ENCODE assay signal across 7 mouse cellular contexts in genomic region chr9:101073041-101073986, GRCm38 (mm10). TPM values are rescaled to one million over a fixed set of nuclear protein-coding genes. Genes with fewer than 3 reads are reported as not detected.
DNase-seq lines count a peak whose midpoint lies in the region; ATAC-seq and TF ChIP-seq lines count a peak whose summit lies in the region.

No protein-coding gene starts in this region.

- peaks cover 7% of the 10 kb centered on the region; the same call in 1 of the 2 replicates for H3K4me1 ChIP-seq in embryonic facial prominence, embryonic 12.5 days
- H3K4me1 ChIP-seq in kidney, adult 2 months (ENCODE audit: control insufficient read depth, insufficient read depth, low read length), result peaks cover 2% of the 10 kb centered on the region; the same call in 1 of the 2 replicates
- H3K4me1 ChIP-seq in limb, embryonic 12.5 days (replicated peaks), result peaks cover 15% of the 10 kb centered on the region
- H3K4me1 ChIP-seq in midbrain, embryonic 15.5 days, result peaks cover 21% of the 10 kb centered on the region
- H3K4me1 ChIP-seq in spleen, adult 2 months (ENCODE audit: control insufficient read depth, insufficient read depth, insufficient read length), result no peaks in the 10 kb centered on the region; the same call in 1 of the 2 replicates

- H3K9ac ChIP-seq in embryonic facial prominence, embryonic 12.5 days, result peak overlapping the region; percentile 99
- peak overlapping the region; percentile 97 for H3K9ac ChIP-seq in limb, embryonic 12.5 days (replicated peaks)
- peak overlapping the region; percentile 83 for H3K9ac ChIP-seq in midbrain, embryonic 15.5 days

- peak; percentile 99 for DNase-seq in adrenal gland, postnatal 25 days
- DNase-seq in heart, adult 18-20 months, result peak; percentile 99
- peak; percentile 99 for DNase-seq in kidney, adult 2 months
- peak; percentile 97 to 99 for DNase-seq in spleen, adult 2 months (ENCODE audit: low read depth in 1 of 2, low spot score in 2 of 2)

- no peaks in the 10 kb centered on the region for H3K27me3 ChIP-seq in embryonic facial prominence, embryonic 12.5 days
- no peaks in the 10 kb centered on the region for H3K27me3 ChIP-seq in kidney, adult 2 months (replicated peaks; ENCODE audit: control insufficient read depth, insufficient read depth, low read length)
- H3K27me3 ChIP-seq in limb, embryonic 12.5 days, result no peaks in the 10 kb centered on the region
- no peaks in the 10 kb centered on the region for H3K27me3 ChIP-seq in midbrain, embryonic 15.5 days (replicated peaks)
- no peaks in the 10 kb centered on the region for H3K27me3 ChIP-seq in spleen, adult 2 months (ENCODE audit: control insufficient read depth, insufficient read depth, low read length)

- peak; percentile 53 for TF ChIP-seq POLR2A in kidney, adult 2 months (IDR thresholded peaks at IDR 0.05; ENCODE audit: low read depth, low read length)
- TF ChIP-seq POLR2A in spleen, adult 2 months (IDR thresholded peaks at IDR 0.05; ENCODE audit: low read depth, low read length), result peak; percentile 80

- peak overlapping the region; percentile 98 for H3K27ac ChIP-seq in embryonic facial prominence, embryonic 12.5 days
- peak overlapping the region; percentile 86 for H3K27ac ChIP-seq in kidney, adult 2 months (ENCODE audit: insufficient read depth, low read depth, low read length)
- H3K27ac ChIP-seq in limb, embryonic 12.5 days, result peak overlapping the region; percentile 99
- H3K27ac ChIP-seq in midbrain, embryonic 15.5 days, result peak overlapping the region; percentile 100
- peak overlapping the region; percentile 95 for H3K27ac ChIP-seq in spleen, adult 2 months (ENCODE audit: insufficient read depth, low read length)

- no peak for TF ChIP-seq CTCF in kidney, adult 2 months (conservative IDR thresholded peaks at IDR 0.05; ENCODE audit: insufficient read depth, insufficient read length, low read depth, low read length)
- no peak for TF ChIP-seq CTCF in spleen, adult 2 months (IDR thresholded peaks at IDR 0.05; ENCODE audit: extremely low read depth, insufficient read depth, insufficient read length, insufficient replicate concordance)

- H3K36me3 ChIP-seq in embryonic facial prominence, embryonic 12.5 days, result no peaks in the 10 kb centered on the region
- no peaks in the 10 kb centered on the region for H3K36me3 ChIP-seq in kidney, adult 2 months (ENCODE audit: control insufficient read depth, insufficient read depth, low read length)
- H3K36me3 ChIP-seq in limb, embryonic 12.5 days, result no peaks in the 10 kb centered on the region
- H3K36me3 ChIP-seq in midbrain, embryonic 15.5 days (replicated peaks), result no peaks in the 10 kb centered on the region
- H3K36me3 ChIP-seq in spleen, adult 2 months (ENCODE audit: control insufficient read depth, insufficient read depth, low read length), result no peaks in the 10 kb centered on the region

- ATAC-seq in embryonic facial prominence, embryonic 12.5 days (ENCODE audit: insufficient number of reproducible peaks, insufficient read depth, low FRiP score, low TSS enrichment), result peak; percentile 95
- peak; percentile 94 for ATAC-seq in limb, embryonic 12.5 days (ENCODE audit: insufficient number of reproducible peaks, insufficient read depth, low FRiP score, low TSS enrichment, low read depth)
- peak; percentile 94 for ATAC-seq in midbrain, embryonic 15.5 days (replicated peaks)

- peak overlapping the region; percentile 97 for H3K4me3 ChIP-seq in embryonic facial prominence, embryonic 12.5 days
- H3K4me3 ChIP-seq in kidney, adult 2 months (ENCODE audit: insufficient read depth, low read depth, low read length), result peak overlapping the region; percentile 92
- H3K4me3 ChIP-seq in limb, embryonic 12.5 days (replicated peaks), result peak overlapping the region; percentile 96
- H3K4me3 ChIP-seq in midbrain, embryonic 15.5 days, result peak overlapping the region; percentile 58
- H3K4me3 ChIP-seq in spleen, adult 2 months (ENCODE audit: extremely low read depth, insufficient read depth, insufficient read length), result peak overlapping the region; percentile 99

- WGBS in embryonic facial prominence, embryonic 12.5 days, result 1% methylated on average over 58 of the region's 65 CpGs
- 1% methylated on average over 63 of the region's 65 CpGs for WGBS in kidney, adult 2 months
- 1% methylated on average over 62 of the region's 65 CpGs for WGBS in limb, embryonic 12.5 days
- WGBS in midbrain, embryonic 15.5 days, result 2% methylated on average over 61 of the region's 65 CpGs
- WGBS in spleen, adult 2 months, result 1% methylated on average over 60 of the region's 65 CpGs

- H3K4me2 ChIP-seq in embryonic facial prominence, embryonic 12.5 days (replicated peaks), result peak overlapping the region; percentile 63
- H3K4me2 ChIP-seq in limb, embryonic 12.5 days, result peak overlapping the region; percentile 68
- peak overlapping the region; percentile 63 for H3K4me2 ChIP-seq in midbrain, embryonic 15.5 days

- H3K9me3 ChIP-seq in embryonic facial prominence, embryonic 12.5 days, result no peaks in the 10 kb centered on the region
- H3K9me3 ChIP-seq in limb, embryonic 12.5 days, result no peaks in the 10 kb centered on the region
- no peaks in the 10 kb centered on the region for H3K9me3 ChIP-seq in midbrain, embryonic 15.5 days

RNA-seq across cellular contexts. Expression of gene Msl2, which starts 0.6 kb away (rescaled TPM):
- 55.2 and 58.1 TPM in 2 replicates for total RNA-seq in adrenal gland, postnatal 25 days (2021)
- polyA plus RNA-seq in embryonic facial prominence, embryonic 12.5 days (2016; fragmentation: Nextera tagmentation; extraction: Ambion mirVana), result 9.8 and 10.4 TPM in 2 replicates
- 10 to 100 TPM; 30.8 to 33.9 TPM for total RNA-seq in heart, adult 18-20 months (2021)
- 17.7 and 18.6 TPM in 2 replicates for polyA plus RNA-seq in kidney, adult 2 months (2012; rRNA removed)
- 8.9 and 10.6 TPM in 2 replicates for polyA plus RNA-seq in limb, embryonic 12.5 days (2016; fragmentation: Nextera tagmentation; extraction: Ambion mirVana)
- polyA plus RNA-seq in midbrain, embryonic 15.5 days (2015; fragmentation: Nextera tagmentation; extraction: Ambion mirVana), result 4.5 and 4.8 TPM in 2 replicates
- 27.6 and 41.6 TPM in 2 replicates for polyA plus RNA-seq in spleen, adult 2 months (2012; rRNA removed)

RNA-seq across cellular contexts. Expression of gene Pccb, which starts 38.6 kb away (rescaled TPM):
- 144 and 153 TPM in 2 replicates for total RNA-seq in adrenal gland, postnatal 25 days (2021)
- 20.2 and 21.0 TPM in 2 replicates for polyA plus RNA-seq in embryonic facial prominence, embryonic 12.5 days (2016; fragmentation: Nextera tagmentation; extraction: Ambion mirVana)
- total RNA-seq in heart, adult 18-20 months (2021), result 100 to 1,000 TPM; 107 TPM
- polyA plus RNA-seq in kidney, adult 2 months (2012; rRNA removed), result 341 and 354 TPM in 2 replicates
- 21.4 and 21.9 TPM in 2 replicates for polyA plus RNA-seq in limb, embryonic 12.5 days (2016; fragmentation: Nextera tagmentation; extraction: Ambion mirVana)
- 27.5 and 27.6 TPM in 2 replicates for polyA plus RNA-seq in midbrain, embryonic 15.5 days (2015; fragmentation: Nextera tagmentation; extraction: Ambion mirVana)
- 20.9 and 22.0 TPM in 2 replicates for polyA plus RNA-seq in spleen, adult 2 months (2012; rRNA removed)

Comparison
In these comparisons a context has a peak if more than half of its experiments do, and no peak if none do; other contexts are left out.
1. Peak in every context shown above with its lines: DNase-seq, ATAC-seq, H3K4me3 ChIP-seq and H3K27ac ChIP-seq.
2. RNA of gene Pccb, which starts 38.6 kb away (polyA plus RNA-seq): 341 to 354 TPM in kidney, adult 2 months; 27.5 to 27.6 TPM in midbrain, embryonic 15.5 days, 21.4 to 21.9 TPM in limb, embryonic 12.5 days, 20.2 to 21.0 TPM in embryonic facial prominence, embryonic 12.5 days and 20.9 to 22.0 TPM in spleen, adult 2 months; every median in the first group is over 10 times any median in the second.